Mouse (Mus musculus) layer of hippocampus, adult 9-11 months (tissue): ENCODE data around the gene Coq6.

Source experiments
- DNase-seq: peaks from one replicate; pipeline ENCODE4 v3.0.0; 2022

The Coq6 gene

DNA sequence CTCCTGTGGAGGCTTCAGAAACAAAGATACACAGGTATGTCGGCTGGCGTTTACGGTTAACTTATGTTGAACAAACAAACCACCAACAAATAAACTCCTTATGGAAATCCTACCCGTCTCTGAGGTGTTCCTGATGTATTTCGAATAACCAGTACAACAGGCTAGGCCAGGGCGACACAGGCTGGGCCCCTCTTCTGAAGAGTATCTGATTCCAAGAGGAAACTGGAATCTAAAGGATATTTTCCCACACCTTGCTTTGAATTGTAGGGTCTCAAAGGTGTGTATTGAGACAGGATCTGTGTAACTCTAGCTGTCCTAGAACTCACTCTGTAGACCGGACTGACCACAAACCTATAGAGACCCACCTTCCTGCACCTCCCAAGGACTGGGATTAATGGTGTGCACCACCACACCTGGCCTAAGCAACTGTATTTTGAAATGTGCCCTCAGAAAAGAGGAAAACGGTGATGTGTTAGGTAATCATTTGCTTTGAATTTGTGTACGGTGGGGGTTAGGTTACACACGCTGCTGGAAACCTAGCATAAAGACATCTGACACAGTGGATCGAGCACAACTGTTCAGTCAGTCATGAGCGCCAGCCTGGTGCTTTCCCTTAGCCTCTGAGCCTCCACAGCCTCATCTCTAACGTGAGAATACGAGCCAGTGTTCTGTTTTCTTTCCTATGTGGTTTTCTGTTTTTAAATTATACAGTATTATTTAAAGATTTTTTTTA, 35.7 kb downstream of the Coq6 start:
- DNase-seq, result no peak

DNA sequence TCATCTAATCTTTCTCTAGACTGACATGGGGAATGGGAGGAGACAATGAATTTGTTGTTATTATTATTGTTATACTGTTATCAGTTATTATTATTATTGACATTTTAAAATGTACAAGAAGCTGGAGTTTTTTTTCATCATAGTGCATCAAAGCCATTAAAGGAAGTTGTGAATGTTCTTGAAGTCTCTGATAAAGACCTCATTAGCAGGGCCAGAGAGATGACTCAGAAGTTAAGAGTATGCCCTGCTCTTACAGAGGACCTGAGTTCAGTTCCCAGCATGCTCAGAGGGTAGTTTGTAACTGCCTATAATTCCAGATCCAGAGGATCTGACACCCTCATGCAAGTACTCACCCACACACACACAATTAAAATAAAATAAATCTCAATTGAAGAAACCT, 36.2 kb downstream of the Coq6 start:
- no peak for DNase-seq

DNA sequence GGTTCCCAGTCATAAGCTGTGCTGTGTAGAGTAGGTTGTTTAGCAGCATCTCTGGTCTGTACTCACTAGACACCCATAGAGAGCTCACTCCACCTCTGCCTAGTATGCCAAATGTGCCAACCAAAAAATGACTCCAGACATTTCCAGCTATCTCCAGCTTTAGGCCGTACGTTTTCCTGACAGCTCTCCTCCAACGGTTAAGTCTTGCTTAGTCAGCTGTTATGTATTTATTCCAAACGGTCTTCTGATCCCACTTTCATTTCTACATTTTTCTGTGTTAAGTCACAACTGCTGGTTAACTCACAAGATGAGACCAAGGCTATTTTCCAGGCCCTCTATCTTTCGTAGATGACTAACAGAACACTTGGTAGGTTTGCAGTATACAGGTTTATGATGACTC, 37.2 kb downstream of the Coq6 start:
- no peak for DNase-seq

DNA sequence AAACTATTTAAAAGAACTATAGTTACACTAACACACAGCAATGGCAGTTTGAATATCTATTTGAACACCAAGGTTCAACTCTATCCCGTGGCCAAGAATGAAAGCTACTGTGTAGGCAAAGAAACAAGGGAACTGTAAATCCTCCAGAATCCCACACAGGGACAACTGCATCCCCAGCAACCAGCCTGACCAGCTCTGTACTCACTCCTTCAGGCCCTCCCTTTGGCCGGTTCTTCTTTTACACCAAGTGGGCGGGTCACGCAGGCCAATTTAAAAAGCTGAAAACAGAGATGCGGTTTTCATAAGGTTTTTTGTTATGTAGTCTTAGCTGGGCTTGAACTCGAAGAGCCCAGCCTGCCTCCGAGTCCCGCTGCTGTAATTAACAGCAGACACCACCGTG, 37.7 kb downstream of the Coq6 start:
- DNase-seq, result no peak

DNA sequence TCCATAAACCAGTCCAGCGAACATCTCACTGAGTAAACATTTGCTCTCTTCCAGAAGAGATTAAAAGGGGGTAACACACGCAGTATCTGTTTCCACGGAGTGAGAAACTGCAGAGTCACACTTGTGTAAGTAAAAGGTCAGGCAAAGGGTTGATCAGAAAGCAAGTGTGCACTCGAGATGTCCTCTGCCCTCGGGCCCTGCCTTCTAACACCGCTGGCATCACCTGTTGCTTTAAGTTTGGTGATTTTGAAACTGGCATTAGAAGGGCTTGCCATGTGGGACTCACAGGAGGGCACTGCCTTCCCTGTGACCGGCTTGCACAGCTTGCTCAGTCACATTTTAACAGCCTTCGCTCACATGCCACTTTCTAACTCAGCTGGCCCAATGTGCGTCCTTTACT, 38.2 kb downstream of the Coq6 start:
- no peak for DNase-seq

GRCm38 (mm10) chr12:84400068-84400467, 38.6 kb downstream of the Coq6 start:
- DNase-seq, result no peak

- DNase-seq, result no peak
Observed at GRCm38 (mm10) chr12:84400653-84401052, 39.2 kb downstream of the Coq6 start.

DNA sequence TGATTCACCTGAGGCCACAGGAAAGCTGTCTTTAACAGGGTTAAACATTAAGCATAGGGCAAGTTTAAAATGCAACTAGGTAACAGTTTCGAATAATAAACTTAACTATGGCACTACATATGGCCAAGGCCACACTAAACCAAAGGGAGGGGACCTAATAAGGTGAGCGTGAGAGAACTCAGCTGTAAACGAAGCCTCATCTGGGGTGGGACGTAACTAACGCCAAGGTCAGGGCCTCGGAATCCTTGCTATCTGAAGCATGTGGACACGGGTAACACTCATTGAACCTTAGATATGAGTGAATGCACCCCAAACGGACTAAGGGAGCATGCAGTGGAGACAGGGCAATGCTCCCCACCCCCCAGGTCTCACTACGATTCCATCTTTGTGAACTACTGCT, 41.5 kb downstream of the Coq6 start:
- no peak for DNase-seq

- peak; percentile 22 for DNase-seq
Observed at GRCm38 (mm10) chr12:84404541-84404940, 43.1 kb downstream of the Coq6 start.

- no peak for DNase-seq
Observed at GRCm38 (mm10) chr12:84407259-84407658, 45.8 kb downstream of the Coq6 start.

DNA sequence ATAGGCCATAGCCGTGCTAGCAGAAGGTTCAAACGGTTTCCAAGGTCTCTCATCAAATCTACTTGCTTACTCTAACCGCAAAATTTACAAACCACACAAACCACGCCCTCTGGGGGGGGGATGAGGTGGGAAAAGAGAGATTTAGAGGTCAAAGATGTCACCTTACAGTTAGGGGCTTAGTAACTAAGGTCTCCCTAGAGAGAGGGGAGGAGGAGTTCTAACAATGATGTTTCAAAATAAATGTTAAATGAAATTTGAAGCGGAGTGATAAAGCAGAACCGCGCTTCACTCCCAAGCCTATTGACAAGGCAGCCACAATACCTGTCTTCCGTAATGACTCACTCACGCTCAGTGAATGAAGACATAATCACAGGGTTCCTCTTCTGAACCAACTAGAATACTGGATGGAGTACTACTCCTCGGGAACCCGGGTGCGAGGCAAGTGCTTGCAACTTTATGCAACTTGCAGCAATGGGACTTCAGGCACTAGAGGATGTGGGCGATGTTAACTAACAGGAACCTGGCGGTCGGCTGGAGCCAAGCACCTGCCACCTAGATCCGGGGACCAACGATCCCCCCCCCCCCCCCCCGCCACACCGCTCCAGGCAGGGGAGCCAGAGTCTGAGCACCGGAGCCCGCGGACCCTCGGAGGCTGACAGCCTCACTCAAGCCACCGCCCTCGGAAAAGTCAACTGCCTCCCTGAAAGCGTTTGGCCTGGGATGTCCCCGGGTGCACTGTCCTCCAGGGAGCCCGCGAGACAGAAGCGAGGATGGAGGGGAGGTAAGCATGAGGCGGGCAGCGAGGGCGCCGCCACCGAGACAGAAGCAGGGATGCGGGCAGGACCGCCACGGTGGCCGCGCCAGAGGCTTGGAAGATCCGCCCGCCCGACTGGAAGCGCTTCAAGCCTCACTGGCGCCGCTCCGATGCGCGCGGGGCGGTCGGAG, 46.7 kb downstream of the Coq6 start:
- no peak for DNase-seq

DNA sequence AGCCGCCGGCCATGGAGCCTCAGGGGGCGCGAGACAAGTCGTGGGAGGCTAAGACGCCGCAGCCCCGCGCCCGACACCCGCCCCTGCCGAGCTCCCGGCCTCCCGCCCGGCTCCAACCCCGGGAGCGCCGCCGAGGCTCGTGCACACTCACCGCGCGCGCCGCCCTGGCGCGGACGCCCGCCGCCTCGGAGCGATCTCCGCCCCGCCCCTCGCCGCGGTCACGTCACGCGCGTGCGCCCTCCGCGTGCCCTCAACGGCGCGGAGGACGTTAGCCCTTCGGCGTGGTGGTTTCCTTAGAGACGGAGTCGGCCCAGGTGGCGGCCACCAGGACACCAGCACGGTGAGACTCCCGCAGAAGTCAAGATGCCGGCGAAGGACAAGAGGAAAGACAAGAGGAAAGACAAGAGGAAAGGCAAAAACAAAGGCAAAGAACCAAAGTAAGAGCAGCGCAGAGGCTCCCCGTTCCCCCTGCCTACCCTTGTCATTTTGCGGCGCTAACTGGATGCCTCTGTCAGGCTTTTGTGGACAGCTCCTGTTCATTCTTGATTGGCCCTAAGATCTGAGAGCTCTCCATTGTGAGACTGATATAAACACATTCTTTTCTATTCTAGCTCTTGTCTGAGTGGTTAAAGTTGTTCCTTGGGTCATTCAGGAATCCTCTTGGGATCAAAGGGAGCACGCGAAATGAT, 47.5 kb downstream of the Coq6 start, which contains the start of the genes Entpd5 and Bbof1:
Gene Entpd5 (minus strand): TSS at position 211 of the 689 bp plus-strand sequence.
Gene Bbof1 (plus strand): TSS at position 253 of the 689 bp plus-strand sequence.
- DNase-seq, result peak; percentile 87

DNA sequence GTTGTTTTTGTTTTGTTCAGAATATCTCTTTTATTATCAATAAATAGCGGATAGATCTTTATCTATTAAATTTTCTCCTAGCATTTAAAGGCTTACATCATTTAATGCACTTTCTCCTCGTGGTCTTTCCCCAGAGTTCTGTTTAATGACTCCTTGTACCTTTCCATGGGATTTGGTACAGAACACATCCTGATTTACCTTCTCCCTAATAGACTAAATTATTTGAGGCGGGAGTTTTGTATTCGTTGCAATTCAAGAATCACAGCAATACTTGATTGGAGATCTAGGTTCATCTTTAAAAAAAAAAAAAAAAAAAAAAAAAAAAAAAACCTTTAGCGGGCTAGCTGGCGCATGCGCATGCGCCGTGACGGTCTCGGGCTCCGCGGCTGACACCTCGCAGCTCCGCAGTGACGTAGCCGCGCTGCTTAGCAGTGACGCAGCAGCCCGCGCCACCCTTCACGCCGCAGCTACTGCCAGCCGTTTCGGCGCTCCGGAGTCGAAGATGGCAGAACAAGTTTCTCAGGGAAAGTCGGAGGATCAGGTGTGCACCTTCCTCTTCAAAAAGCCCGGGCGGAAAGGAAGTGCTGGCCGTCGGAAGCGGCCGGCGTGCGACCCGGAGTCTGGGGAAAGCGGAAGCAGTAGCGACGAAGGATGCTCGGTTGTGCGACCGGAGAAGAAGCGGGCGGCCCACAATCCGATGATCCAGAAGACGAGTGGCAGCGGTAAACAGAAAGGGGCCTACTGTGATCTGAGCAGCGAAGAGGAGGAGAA, 55.6 kb downstream of the Coq6 start, which contains the start of gene Rnf113a2:
Gene Rnf113a2 (plus strand): TSS at position 363 of the 771 bp plus-strand sequence.
- DNase-seq, result peak; percentile 88

DNA sequence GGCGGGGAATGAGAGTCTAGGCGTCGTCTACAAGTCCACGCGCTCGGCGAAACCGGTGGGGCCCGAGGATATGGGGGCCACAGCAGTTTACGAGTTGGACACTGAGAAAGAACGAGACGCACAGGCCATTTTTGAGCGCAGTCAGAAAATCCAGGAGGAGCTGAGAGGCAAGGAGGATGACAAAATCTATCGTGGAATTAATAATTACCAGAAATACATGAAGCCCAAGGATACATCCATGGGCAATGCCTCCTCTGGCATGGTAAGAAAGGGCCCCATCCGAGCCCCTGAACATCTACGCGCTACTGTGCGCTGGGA, 56.1 kb downstream of the Coq6 start:
- no peak for DNase-seq
